Mouse (Mus musculus) spleen, adult 2 months (tissue): ENCODE data around the gene Cep44. TPM values are rescaled to one million over a fixed set of nuclear protein-coding genes. Genes with fewer than 3 reads are reported as not detected.

Source experiments
- DNase-seq, 2 experiments: peaks; one replicate each; pipeline versions ENCODE4 v3.0.0 to v3.0.0-alpha.2; 2012 to 2021; ENCODE audit warnings: low spot score in 2 of 2, low read depth in 1 of 2
- H3K27ac ChIP-seq: fragments of 200-500 bp; 2 replicates; pipeline ENCODE4 v1.5.1; 2012; ENCODE audit warnings: low read length, inconsistent platforms; ENCODE audit not compliant: insufficient read depth
- H3K27me3 ChIP-seq: fragments of 200-500 bp; 2 replicates; pipeline ENCODE4 v1.6.1; 2012; ENCODE audit warnings: mild to moderate bottlenecking, moderate library complexity, low read length, inconsistent platforms; ENCODE audit not compliant: control insufficient read depth, insufficient read depth
- H3K36me3 ChIP-seq: fragments of 200-500 bp; 2 replicates; pipeline ENCODE4 v1.6.1; 2012; ENCODE audit warnings: mild to moderate bottlenecking, low read length, inconsistent platforms; ENCODE audit not compliant: control insufficient read depth, insufficient read depth
- H3K4me1 ChIP-seq: fragments of 200-500 bp; 2 replicates; pipeline ENCODE4 v1.6.1; 2011; ENCODE audit warnings: inconsistent platforms; ENCODE audit not compliant: control insufficient read depth, insufficient read depth, insufficient read length
- H3K4me3 ChIP-seq: fragments of 200-500 bp; 2 replicates; pipeline ENCODE4 v1.5.1; 2011; ENCODE audit warnings: mild to moderate bottlenecking, inconsistent platforms; ENCODE audit not compliant: insufficient read depth, insufficient read length; ENCODE audit errors: extremely low read depth
- CTCF ChIP-seq: fragments of 200-500 bp; IDR thresholded peaks from 2 replicates; pipeline ENCODE4 v1.5.1; 2011; ENCODE audit warnings: mild to moderate bottlenecking, inconsistent platforms; ENCODE audit not compliant: insufficient read depth, insufficient read length, insufficient replicate concordance; ENCODE audit errors: extremely low read depth
- POLR2A ChIP-seq: fragments of 200-500 bp; IDR thresholded peaks from 2 replicates; pipeline ENCODE4 v1.6.1; 2011; ENCODE audit warnings: low read depth, low read length, inconsistent platforms
- WGBS: fragments of 180-500 bp; shearing (Covaris S2); methylation state at CpG from one replicate; pipeline ENCODE4 v1.1.7; 2018; 5-methylcytosine and 5-hydroxymethylcytosine counted together
- polyA plus RNA-seq: library from polyadenylated mRNA; depleted of rRNA; stranded (reverse); fragments of >200 nt; gene quantifications from 2 replicates; pipeline ENCODE4 v1.2.3, GENCODE M21; 2012; rRNA removed

Cep44 gene
- 4.4 and 5.4 TPM in 2 replicates for polyA plus RNA-seq

GRCm38 (mm10) chr8:56550558-56551360 lies at the start of gene Cep44, which contains the start of gene Fbxo8:
Cep44 (minus strand) TSS chr8:56551047.
Fbxo8 (plus strand) TSS chr8:56551090.
- Histone ChIP-seq H3K36me3 (no peaks in the 10 kb centered on the region; the same call in 1 of the 2 replicates), H3K27ac (peak within 1 kb of the TSS; percentile 97), H3K4me1 (peaks cover 4% of the 10 kb centered on the region), H3K27me3 (no peaks in the 10 kb centered on the region), H3K4me3 (peak within 1 kb of the TSS; percentile 93)
- TF ChIP-seq CTCF: no peak
- no peak; the same call in 1 of the 2 replicates for TF ChIP-seq POLR2A
- peak; percentile 70 to 89 for DNase-seq
- under 1% methylated on average over 53 of the region's 53 CpGs for WGBS

GRCm38 (mm10) chr8:56591502-56591901 lies 40.7 kb upstream of the Cep44 start:
- no peaks in the 10 kb centered on the region for H3K4me1 ChIP-seq
- H3K27ac ChIP-seq: no peak overlapping the region
- DNase-seq: no peak
- H3K27me3 ChIP-seq: no peaks in the 10 kb centered on the region
- TF ChIP-seq CTCF: no peak
- no peak for TF ChIP-seq POLR2A
- H3K4me3 ChIP-seq: no peak overlapping the region
- 97% methylated on average over 5 of the region's 5 CpGs for WGBS
- H3K36me3 ChIP-seq: peaks cover 6% of the 10 kb centered on the region; the same call in 1 of the 2 replicates

DNA sequence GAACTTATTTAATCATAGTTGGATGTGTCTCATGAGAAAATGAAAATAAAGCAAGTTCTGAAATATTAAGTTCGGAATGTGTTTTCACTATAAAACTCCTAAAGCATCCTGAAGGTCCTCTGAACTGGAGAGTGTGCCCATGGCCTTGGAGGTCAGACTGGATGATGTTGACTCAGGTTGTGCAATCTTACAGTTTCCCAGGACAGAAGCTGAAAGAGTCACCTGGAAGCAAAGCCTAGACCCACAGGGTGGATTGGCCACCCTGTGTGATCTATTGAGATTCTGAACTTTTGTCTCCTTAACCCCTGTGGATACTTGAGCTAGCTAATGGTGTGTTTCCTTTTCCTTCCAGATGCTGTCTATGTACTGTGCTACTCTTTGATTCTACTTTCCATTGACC lies 40.2 kb upstream of the Cep44 start:
- WGBS: 98% methylated on average over 1 of the region's 1 CpGs
- no peak for TF ChIP-seq POLR2A
- TF ChIP-seq CTCF: no peak
- no peak overlapping the region for H3K4me3 ChIP-seq
- H3K4me1 ChIP-seq: no peaks in the 10 kb centered on the region
- H3K36me3 ChIP-seq: peaks cover 6% of the 10 kb centered on the region; the same call in 1 of the 2 replicates
- no peak for DNase-seq
- no peaks in the 10 kb centered on the region for H3K27me3 ChIP-seq
- H3K27ac ChIP-seq: no peak overlapping the region

DNA sequence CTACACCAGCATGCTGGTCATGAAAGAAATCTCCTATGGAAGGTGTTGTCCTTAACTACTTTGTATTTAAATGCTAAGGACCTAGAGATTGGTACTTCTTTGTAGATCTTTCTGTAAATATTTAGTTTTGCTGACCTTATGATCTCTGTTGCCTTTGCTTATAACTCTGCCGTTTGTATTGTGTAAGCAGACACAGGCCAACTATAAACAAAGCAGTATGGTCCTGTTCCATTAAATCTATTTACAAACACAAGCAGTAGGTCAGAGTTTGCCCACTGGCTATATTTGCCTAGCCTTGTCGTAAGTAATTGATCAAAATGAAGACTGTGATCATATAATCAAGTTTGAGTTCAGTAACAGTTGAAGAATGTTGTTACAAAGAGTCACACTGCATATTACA lies 38.2 kb upstream of the Cep44 start:
- no peak for DNase-seq
- Histone ChIP-seq H3K4me1 (no peaks in the 10 kb centered on the region), H3K27me3 (no peaks in the 10 kb centered on the region), H3K27ac (no peak overlapping the region), H3K36me3 (peaks cover 6% of the 10 kb centered on the region; the same call in 1 of the 2 replicates), H3K4me3 (no peak overlapping the region)
- no peak for TF ChIP-seq CTCF
- TF ChIP-seq POLR2A: no peak
- WGBS: 85% methylated on average over 2 of the region's 2 CpGs

DNA sequence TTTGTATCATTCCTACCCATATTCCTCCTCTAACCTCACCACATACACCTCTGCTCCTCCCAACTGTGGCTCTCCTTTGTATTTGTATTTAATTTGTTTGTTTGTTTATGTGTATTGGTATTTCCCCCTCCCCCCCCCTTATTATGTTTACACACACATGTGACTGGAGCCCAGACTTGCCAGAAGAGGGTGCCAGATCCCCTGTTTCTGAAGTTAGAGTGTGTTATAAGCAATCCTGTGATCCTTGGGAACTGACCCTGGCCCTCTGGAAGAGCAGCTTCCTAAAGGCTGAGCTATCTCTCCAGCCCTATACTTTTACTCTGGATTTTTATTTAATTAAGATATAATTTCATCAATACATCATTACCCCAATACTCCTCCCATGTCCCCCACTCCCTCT lies 32.0 kb upstream of the Cep44 start:
- Histone ChIP-seq H3K36me3 (peaks cover 1% of the 10 kb centered on the region; the same call in 1 of the 2 replicates), H3K4me3 (no peak overlapping the region), H3K4me1 (no peaks in the 10 kb centered on the region), H3K27me3 (no peaks in the 10 kb centered on the region), H3K27ac (no peak overlapping the region)
- no peak for DNase-seq
- TF ChIP-seq CTCF (no peak), POLR2A (no peak)

GRCm38 (mm10) chr8:56580918-56581317 lies 30.1 kb upstream of the Cep44 start:
- H3K27ac ChIP-seq: no peak overlapping the region
- DNase-seq: peak in 1 of 2 experiments; percentile 18
- TF ChIP-seq POLR2A (no peak), CTCF (no peak)
- H3K36me3 ChIP-seq: peaks cover 1% of the 10 kb centered on the region; the same call in 1 of the 2 replicates
- no peaks in the 10 kb centered on the region for H3K27me3 ChIP-seq
- no peak overlapping the region for H3K4me3 ChIP-seq
- H3K4me1 ChIP-seq: no peaks in the 10 kb centered on the region
- WGBS: 94% methylated on average over 4 of the region's 4 CpGs

GRCm38 (mm10) chr8:56566856-56567255 lies 16.0 kb upstream of the Cep44 start:
- no peak for DNase-seq
- no peak for TF ChIP-seq POLR2A
- no peak for TF ChIP-seq CTCF
- WGBS: 94% methylated on average over 9 of the region's 9 CpGs
- no peaks in the 10 kb centered on the region for H3K27me3 ChIP-seq
- no peaks in the 10 kb centered on the region for H3K4me1 ChIP-seq
- H3K27ac ChIP-seq: no peak overlapping the region
- peaks cover 5% of the 10 kb centered on the region for H3K36me3 ChIP-seq
- H3K4me3 ChIP-seq: no peak overlapping the region
